Mouse (Mus musculus): ENCODE data around the gene Lipe. TPM values are rescaled to one million over a fixed set of nuclear protein-coding genes. Genes with fewer than 3 reads are reported as not detected.

Gene Lipe
- polyA plus RNA-seq, 1 experiment from 2014 or later, result 2.9 TPM

DNA sequence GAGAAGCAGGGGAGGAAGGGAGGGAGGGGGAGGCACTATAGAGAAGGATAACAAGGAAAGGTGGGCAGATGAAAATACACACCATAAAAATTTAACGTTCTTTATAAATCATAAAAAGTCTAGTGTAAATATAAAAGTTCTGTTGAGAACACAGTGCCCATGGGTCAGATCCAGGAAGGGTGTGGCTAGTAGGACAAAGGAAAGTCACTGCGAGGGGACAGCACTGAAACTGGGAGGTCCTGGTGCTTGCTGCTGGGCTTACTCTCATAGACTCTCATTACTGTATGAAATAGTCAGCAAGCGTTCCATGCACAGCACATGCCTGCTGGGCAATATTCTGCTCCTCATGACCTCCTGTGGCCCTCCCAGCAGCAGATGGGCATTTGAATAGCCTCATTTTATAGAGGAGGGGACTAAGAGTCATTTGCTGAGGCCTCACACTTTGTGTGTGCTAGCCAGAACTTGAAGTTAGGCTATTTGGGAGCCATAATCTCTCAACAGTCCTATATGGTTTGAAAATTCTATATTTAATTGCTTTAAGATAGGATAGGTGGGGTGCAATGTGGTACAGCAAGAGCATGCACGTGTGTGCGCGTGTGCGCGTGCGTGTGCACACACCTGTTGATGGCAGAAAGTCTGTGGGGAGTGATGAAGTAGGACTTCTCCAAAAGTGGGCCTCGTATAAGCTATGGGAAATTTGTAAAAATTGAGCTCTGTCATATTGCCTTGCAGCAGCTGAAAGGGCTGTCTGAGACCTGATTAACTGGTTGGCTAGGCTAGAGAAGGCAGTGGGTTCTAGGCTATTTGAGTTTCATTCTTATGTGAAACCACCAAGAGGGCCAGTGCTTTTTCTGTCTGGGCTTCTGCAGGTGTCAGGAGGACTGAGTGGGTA, 36.4 kb upstream of the Lipe start:
- WGBS, result 91% methylated on average over 10 of the region's 10 CpGs
- Histone ChIP-seq H3K4me3 (ENCODE audit: low read depth, low read length) (no peak overlapping the region), H3K9me3 (replicated peaks; ENCODE audit: control insufficient read depth, low read length) (no peaks in the 10 kb centered on the region), H3K4me1 (ENCODE audit: control insufficient read depth, insufficient read depth, low read length) (no peaks in the 10 kb centered on the region; the same call in 1 of the 2 replicates), H3K36me3 (replicated peaks; ENCODE audit: control insufficient read depth, insufficient read depth, low read depth, low read length) (no peaks in the 10 kb centered on the region), H3K9ac (replicated peaks; ENCODE audit: low read length) (no peak overlapping the region), H3K27me3 (ENCODE audit: control insufficient read depth, insufficient read depth, low read length) (no peaks in the 10 kb centered on the region), H3K4me2 (ENCODE audit: low read depth, low read length) (no peak overlapping the region), H3K27ac (replicated peaks; ENCODE audit: low read depth, low read length) (no peak overlapping the region)
- no peak for DNase-seq (ENCODE audit: low spot score)
- ATAC-seq (replicated peaks; ENCODE audit: insufficient number of reproducible peaks, low FRiP score, low TSS enrichment, low read depth), result no peak

DNA sequence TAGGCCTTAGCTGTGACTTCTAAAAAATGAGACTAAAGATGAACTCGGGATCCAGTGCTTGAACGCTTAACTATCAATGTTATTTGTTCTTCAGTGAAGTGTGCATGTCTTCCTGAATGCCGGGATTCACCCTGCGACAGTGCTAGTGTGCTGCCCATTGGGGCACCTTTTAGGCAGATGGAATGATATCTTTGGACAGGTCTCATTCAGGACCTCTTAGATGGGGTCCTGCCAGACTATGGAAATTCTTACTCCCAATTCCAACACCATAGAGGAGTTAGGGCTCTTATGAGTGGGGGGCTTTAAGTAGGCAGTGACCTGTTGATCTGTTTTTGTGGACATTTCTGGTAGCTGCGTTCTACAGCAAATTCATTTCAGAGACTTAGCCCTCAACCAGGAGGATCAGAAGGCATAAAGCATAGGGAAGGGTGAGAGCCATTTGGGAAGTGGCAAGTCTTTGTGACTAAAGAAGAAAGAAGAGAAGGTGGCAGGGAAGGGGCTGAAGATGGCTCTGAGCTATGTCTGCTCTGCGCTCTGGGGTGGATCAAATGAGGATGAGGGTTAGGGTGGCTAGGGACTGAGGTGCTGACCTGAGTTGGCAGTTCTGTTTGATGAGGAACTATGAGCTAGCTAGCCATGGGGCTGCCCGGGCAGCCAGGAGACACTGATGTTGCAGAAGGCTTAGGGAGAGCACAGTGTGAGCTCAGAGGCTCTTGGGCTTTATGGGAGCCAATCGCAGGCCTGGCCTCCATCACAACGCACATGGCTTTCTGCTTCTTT, 35.5 kb upstream of the Lipe start:
- DNase-seq (ENCODE audit: low spot score), result no peak

DNA sequence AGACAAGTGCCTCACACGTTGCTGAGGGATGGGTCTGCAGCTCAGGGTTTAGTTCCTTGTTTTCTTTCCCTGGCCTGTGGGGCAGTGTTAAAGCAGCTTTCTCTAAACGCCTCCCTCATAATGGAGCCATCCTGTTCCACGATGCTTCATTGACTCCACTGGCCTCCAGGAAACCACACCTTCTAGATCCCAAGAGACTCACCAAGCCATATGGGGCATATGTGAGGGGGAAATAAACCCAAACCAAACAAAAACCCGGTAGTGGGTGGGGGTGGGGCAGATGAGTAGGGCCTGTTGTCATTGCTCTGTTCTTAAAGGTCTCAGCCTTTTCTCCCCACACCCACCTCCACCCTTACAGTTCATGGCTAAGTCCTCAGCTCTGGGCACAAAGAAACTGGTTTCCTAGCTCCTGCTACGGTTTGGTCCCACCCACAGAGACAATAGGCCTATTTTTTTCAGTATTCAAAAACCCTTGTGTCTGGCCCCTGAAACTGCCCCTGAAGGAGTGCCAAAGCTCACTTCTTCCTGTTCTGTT, 34.6 kb upstream of the Lipe start:
- ATAC-seq (replicated peaks; ENCODE audit: insufficient number of reproducible peaks, low FRiP score, low TSS enrichment, low read depth) (no peak), DNase-seq (ENCODE audit: low spot score) (no peak)
- Histone ChIP-seq H3K4me1 (ENCODE audit: control insufficient read depth, insufficient read depth, low read length) (no peaks in the 10 kb centered on the region; the same call in 1 of the 2 replicates), H3K9me3 (replicated peaks; ENCODE audit: control insufficient read depth, low read length) (no peaks in the 10 kb centered on the region), H3K9ac (replicated peaks; ENCODE audit: low read length) (no peak overlapping the region), H3K4me3 (ENCODE audit: low read depth, low read length) (no peak overlapping the region), H3K27ac (replicated peaks; ENCODE audit: low read depth, low read length) (no peak overlapping the region), H3K36me3 (replicated peaks; ENCODE audit: control insufficient read depth, insufficient read depth, low read depth, low read length) (no peaks in the 10 kb centered on the region), H3K27me3 (ENCODE audit: control insufficient read depth, insufficient read depth, low read length) (no peaks in the 10 kb centered on the region), H3K4me2 (ENCODE audit: low read depth, low read length) (no peak overlapping the region)
- WGBS, result 4% methylated on average over 5 of the region's 5 CpGs

More for the DNA sequence above, 35.5 kb upstream of the Lipe start:
- Histone ChIP-seq H3K9me3 (replicated peaks; ENCODE audit: control insufficient read depth, low read length) (no peaks in the 10 kb centered on the region), H3K4me3 (ENCODE audit: low read depth, low read length) (no peak overlapping the region), H3K36me3 (replicated peaks; ENCODE audit: control insufficient read depth, insufficient read depth, low read depth, low read length) (no peaks in the 10 kb centered on the region), H3K4me2 (ENCODE audit: low read depth, low read length) (no peak overlapping the region), H3K4me1 (ENCODE audit: control insufficient read depth, insufficient read depth, low read length) (no peaks in the 10 kb centered on the region; the same call in 1 of the 2 replicates), H3K9ac (replicated peaks; ENCODE audit: low read length) (no peak overlapping the region), H3K27ac (replicated peaks; ENCODE audit: low read depth, low read length) (no peak overlapping the region), H3K27me3 (ENCODE audit: control insufficient read depth, insufficient read depth, low read length) (no peaks in the 10 kb centered on the region)
- 88% methylated on average over 9 of the region's 9 CpGs for WGBS
- no peak for ATAC-seq (replicated peaks; ENCODE audit: insufficient number of reproducible peaks, low FRiP score, low TSS enrichment, low read depth)

DNA sequence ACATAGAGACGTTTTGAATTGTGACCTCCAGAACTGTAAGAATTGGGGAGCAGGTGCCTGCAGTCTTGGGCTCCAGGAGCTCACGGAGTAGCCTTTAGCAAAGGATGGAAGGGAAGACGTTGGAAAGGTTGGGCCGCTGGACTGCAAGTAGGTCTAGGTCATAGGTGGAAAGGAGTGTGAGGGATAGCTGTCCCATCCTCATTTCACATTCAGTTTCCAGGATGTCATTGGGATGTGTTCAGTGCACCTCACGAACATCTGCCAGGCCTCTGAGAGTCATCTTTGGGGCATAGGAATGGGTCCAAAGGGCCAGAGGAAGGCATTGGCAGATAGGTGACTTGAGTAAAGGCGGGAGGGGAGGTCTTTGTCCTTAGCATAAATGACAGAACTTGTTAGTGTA, 33.9 kb upstream of the Lipe start:
- WGBS, result 89% methylated on average over 6 of the region's 6 CpGs
- ATAC-seq (replicated peaks; ENCODE audit: insufficient number of reproducible peaks, low FRiP score, low TSS enrichment, low read depth), result no peak
- Histone ChIP-seq H3K36me3 (replicated peaks; ENCODE audit: control insufficient read depth, insufficient read depth, low read depth, low read length) (no peaks in the 10 kb centered on the region), H3K4me1 (ENCODE audit: control insufficient read depth, insufficient read depth, low read length) (no peaks in the 10 kb centered on the region; the same call in 1 of the 2 replicates), H3K4me2 (ENCODE audit: low read depth, low read length) (no peak overlapping the region), H3K9ac (replicated peaks; ENCODE audit: low read length) (no peak overlapping the region), H3K9me3 (replicated peaks; ENCODE audit: control insufficient read depth, low read length) (no peaks in the 10 kb centered on the region), H3K27me3 (ENCODE audit: control insufficient read depth, insufficient read depth, low read length) (no peaks in the 10 kb centered on the region), H3K4me3 (ENCODE audit: low read depth, low read length) (no peak overlapping the region), H3K27ac (replicated peaks; ENCODE audit: low read depth, low read length) (no peak overlapping the region)
- no peak for DNase-seq (ENCODE audit: low spot score)

DNA sequence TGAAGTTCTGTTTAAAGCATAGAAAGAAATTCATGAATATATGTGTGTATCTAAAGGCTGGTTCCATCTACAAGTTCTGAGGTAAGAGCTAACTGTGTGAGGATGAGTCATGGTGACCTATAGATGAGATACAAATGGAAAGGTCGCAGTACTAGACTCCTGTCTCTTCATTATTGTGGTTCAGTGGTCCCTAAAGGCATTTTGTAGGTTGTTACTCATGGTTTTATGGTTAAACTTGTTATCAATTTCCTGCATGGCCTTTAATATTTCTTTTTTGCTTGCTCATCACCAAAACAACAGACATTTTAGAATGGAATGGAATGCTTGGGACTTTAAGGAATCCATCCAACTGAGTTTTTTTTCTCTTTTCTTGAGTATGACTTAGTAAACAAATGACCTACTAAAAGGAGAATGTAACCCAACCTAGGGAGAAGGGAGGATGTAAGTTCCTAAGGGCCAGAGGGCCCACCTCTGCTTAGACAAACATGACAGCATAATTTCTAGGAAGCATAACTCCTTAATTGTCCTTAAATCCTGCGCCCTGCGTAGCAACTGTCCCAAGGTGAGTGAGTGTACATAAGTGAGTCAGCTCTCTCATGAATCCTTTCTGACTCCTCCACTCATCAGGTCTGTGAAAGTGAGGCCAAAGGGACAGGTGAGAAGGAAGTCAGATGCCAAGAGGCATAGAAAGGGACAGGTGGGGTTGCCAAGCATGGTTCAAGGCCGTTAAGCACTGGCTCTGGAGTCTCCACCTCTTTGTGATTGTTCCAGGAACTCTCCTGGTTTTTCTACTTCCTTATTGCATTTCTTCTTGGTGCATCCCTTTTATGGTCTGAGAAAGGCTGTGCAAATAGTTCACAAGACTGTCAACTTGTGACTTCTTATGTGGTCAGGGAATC, 31.6 kb upstream of the Lipe start:
- DNase-seq (ENCODE audit: low spot score) (no peak), ATAC-seq (replicated peaks; ENCODE audit: insufficient number of reproducible peaks, low FRiP score, low TSS enrichment, low read depth) (no peak)
- no peaks in the 10 kb centered on the region; the same call in 1 of the 2 replicates for H3K4me1 ChIP-seq (ENCODE audit: control insufficient read depth, insufficient read depth, low read length)
- WGBS, result 82% methylated on average over 4 of the region's 4 CpGs
- no peak overlapping the region for H3K4me3 ChIP-seq (ENCODE audit: low read depth, low read length)
- no peaks in the 10 kb centered on the region for H3K36me3 ChIP-seq (replicated peaks; ENCODE audit: control insufficient read depth, insufficient read depth, low read depth, low read length)
- no peaks in the 10 kb centered on the region for H3K9me3 ChIP-seq (replicated peaks; ENCODE audit: control insufficient read depth, low read length)
- no peaks in the 10 kb centered on the region for H3K27me3 ChIP-seq (ENCODE audit: control insufficient read depth, insufficient read depth, low read length)
- H3K4me2 ChIP-seq (ENCODE audit: low read depth, low read length), result no peak overlapping the region
- no peak overlapping the region for H3K9ac ChIP-seq (replicated peaks; ENCODE audit: low read length)
- no peak overlapping the region for H3K27ac ChIP-seq (replicated peaks; ENCODE audit: low read depth, low read length)

DNA sequence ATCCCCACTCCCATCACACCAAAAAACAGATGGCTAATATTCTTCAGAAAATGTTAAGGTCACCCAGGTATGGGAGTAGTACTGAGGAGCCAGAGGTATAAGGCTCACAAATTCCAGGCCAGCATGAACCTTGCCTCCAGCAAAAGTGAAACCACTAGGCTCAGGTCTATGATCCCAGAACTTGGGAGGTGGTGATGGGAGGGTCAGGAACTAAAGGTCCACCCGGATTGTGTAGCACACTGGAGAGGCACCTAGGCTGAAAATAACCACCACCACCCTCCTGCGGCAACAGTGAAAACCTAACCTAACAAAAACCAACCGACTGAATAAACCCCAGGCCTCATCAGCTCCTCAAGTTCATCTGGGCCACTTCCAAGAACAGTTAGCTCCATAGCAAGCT, 29.8 kb upstream of the Lipe start:
- H3K9ac ChIP-seq (replicated peaks; ENCODE audit: low read length), result no peak overlapping the region
- no peaks in the 10 kb centered on the region for H3K9me3 ChIP-seq (replicated peaks; ENCODE audit: control insufficient read depth, low read length)
- DNase-seq (ENCODE audit: low spot score) (no peak), ATAC-seq (replicated peaks; ENCODE audit: insufficient number of reproducible peaks, low FRiP score, low TSS enrichment, low read depth) (no peak)
- no peaks in the 10 kb centered on the region for H3K27me3 ChIP-seq (ENCODE audit: control insufficient read depth, insufficient read depth, low read length)
- H3K4me3 ChIP-seq (ENCODE audit: low read depth, low read length), result no peak overlapping the region
- H3K27ac ChIP-seq (replicated peaks; ENCODE audit: low read depth, low read length), result no peak overlapping the region
- H3K4me2 ChIP-seq (ENCODE audit: low read depth, low read length), result no peak overlapping the region
- whole genome bisulfite sequencing, result 90% methylated on average over 3 of the region's 3 CpGs
- H3K4me1 ChIP-seq (ENCODE audit: control insufficient read depth, insufficient read depth, low read length), result no peaks in the 10 kb centered on the region; the same call in 1 of the 2 replicates
- H3K36me3 ChIP-seq (replicated peaks; ENCODE audit: control insufficient read depth, insufficient read depth, low read depth, low read length), result no peaks in the 10 kb centered on the region

DNA sequence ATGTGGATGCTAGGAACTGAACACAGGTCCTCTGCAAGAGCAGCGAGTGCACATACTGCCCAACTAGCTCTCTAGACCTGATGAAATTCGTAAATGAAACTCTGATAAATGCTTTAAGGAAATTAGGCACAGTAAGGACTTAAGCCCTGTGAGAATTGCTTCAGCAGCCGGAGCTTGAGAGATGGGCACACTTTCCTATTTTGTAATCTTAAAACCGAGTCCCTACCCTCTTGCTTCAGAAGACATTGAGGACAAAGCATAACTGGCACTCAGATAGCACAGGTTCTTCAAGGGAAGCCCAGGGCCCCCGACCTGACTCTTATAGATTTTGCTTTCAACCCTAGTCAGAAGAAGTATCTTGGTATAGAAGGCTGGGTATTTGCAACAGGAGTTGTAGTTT, 28.6 kb upstream of the Lipe start:
- Histone ChIP-seq H3K4me1 (ENCODE audit: control insufficient read depth, insufficient read depth, low read length) (no peaks in the 10 kb centered on the region), H3K9ac (replicated peaks; ENCODE audit: low read length) (no peak overlapping the region), H3K4me3 (ENCODE audit: low read depth, low read length) (no peak overlapping the region), H3K9me3 (replicated peaks; ENCODE audit: control insufficient read depth, low read length) (no peaks in the 10 kb centered on the region), H3K4me2 (ENCODE audit: low read depth, low read length) (no peak overlapping the region), H3K27me3 (ENCODE audit: control insufficient read depth, insufficient read depth, low read length) (peaks cover 3% of the 10 kb centered on the region), H3K27ac (replicated peaks; ENCODE audit: low read depth, low read length) (no peak overlapping the region), H3K36me3 (replicated peaks; ENCODE audit: control insufficient read depth, insufficient read depth, low read depth, low read length) (no peaks in the 10 kb centered on the region)
- ATAC-seq (replicated peaks; ENCODE audit: insufficient number of reproducible peaks, low FRiP score, low TSS enrichment, low read depth) (no peak), DNase-seq (ENCODE audit: low spot score) (no peak)
- 81% methylated on average over 5 of the region's 5 CpGs for WGBS

All from embryonic facial prominence, embryonic 11.5 days (tissue).